Mouse (Mus musculus) hindbrain, embryonic 10.5 days (tissue): ENCODE data around the gene Ssr2. TPM values are rescaled to one million over a fixed set of nuclear protein-coding genes. Genes with fewer than 3 reads are reported as not detected.
A peak's percentile ranks its signal among the peaks of the same experiment; 100 is the strongest.

Experiments used
- DNase-seq: peaks from one replicate; pipeline ENCODE4 v3.0.0-alpha.2; 2017; ENCODE audit warnings: low spot score
- H3K27ac ChIP-seq: fragments of 300-500 bp; sonication (generic); 2 replicates; pipeline ENCODE4 v1.5.1; 2016; ENCODE audit warnings: mild to moderate bottlenecking, moderate library complexity
- H3K27me3 ChIP-seq: fragments of 300-500 bp; sonication (generic); 2 replicates; pipeline ENCODE4 v1.6.1; 2016; ENCODE audit warnings: mild to moderate bottlenecking; ENCODE audit not compliant: poor library complexity, insufficient read depth, severe bottlenecking
- H3K36me3 ChIP-seq: fragments of 300-500 bp; sonication (generic); 2 replicates; pipeline ENCODE4 v1.6.1; 2016; ENCODE audit warnings: mild to moderate bottlenecking, moderate library complexity
- H3K4me1 ChIP-seq: fragments of 300-500 bp; sonication (generic); replicated peaks from 2 replicates; pipeline ENCODE4 v1.6.1; 2016; ENCODE audit warnings: mild to moderate bottlenecking
- H3K4me3 ChIP-seq: fragments of 300-500 bp; sonication (generic); 2 replicates; pipeline ENCODE4 v1.5.1; 2016; ENCODE audit warnings: mild to moderate bottlenecking, moderate library complexity
- H3K9me3 ChIP-seq: fragments of 300-500 bp; sonication (generic); 2 replicates; pipeline ENCODE4 v1.6.1; 2016; ENCODE audit warnings: mild to moderate bottlenecking, moderate library complexity
- WGBS: fragments of 180-500 bp; shearing (Covaris S2); methylation state at CpG from one replicate; pipeline ENCODE4 v1.1.7; 2016; 5-methylcytosine and 5-hydroxymethylcytosine counted together
- polyA plus RNA-seq: library from polyadenylated mRNA; unstranded; fragments of >200 nt; fragmentation: Nextera tagmentation; extraction: Ambion mirVana; gene quantifications from 2 replicates; pipeline ENCODE4 v1.2.1, GENCODE M21; 2016

The Ssr2 gene
- polyA plus RNA-seq, 1 experiment from 2014 or later: 207 TPM

- no peaks in the 10 kb centered on the region for H3K9me3 ChIP-seq
- peak overlapping the region; percentile 7; the same call in 1 of the 2 replicates for H3K4me3 ChIP-seq
- H3K27me3 ChIP-seq: peaks cover 10% of the 10 kb centered on the region; the same call in 1 of the 2 replicates
- no peak for DNase-seq
- H3K27ac ChIP-seq: peak overlapping the region; percentile 41
- H3K4me1 ChIP-seq: peaks cover 68% of the 10 kb centered on the region
- peaks cover 6% of the 10 kb centered on the region; the same call in 1 of the 2 replicates for H3K36me3 ChIP-seq
- WGBS: 34% methylated on average over 9 of the region's 9 CpGs
Observed at GRCm38 (mm10) chr3:88619113-88620097, 43.7 kb downstream of the Ssr2 start.

GRCm38 (mm10) chr3:88620146-88620991 lies 44.7 kb downstream of the Ssr2 start:
- WGBS: 13% methylated on average over 15 of the region's 15 CpGs
- Histone ChIP-seq H3K27me3 (peaks cover 10% of the 10 kb centered on the region; the same call in 1 of the 2 replicates), H3K27ac (peak overlapping the region; percentile 99), H3K9me3 (no peaks in the 10 kb centered on the region), H3K36me3 (peaks cover 15% of the 10 kb centered on the region), H3K4me3 (peak overlapping the region; percentile 93), H3K4me1 (peaks cover 75% of the 10 kb centered on the region)
- no peak for DNase-seq

GRCm38 (mm10) chr3:88620992-88621536 lies 45.4 kb downstream of the Ssr2 start:
- whole genome bisulfite sequencing: under 1% methylated on average over 64 of the region's 64 CpGs
- Histone ChIP-seq H3K27ac (peak overlapping the region; percentile 99), H3K36me3 (peaks cover 21% of the 10 kb centered on the region), H3K4me3 (peak overlapping the region; percentile 93), H3K27me3 (peaks cover 10% of the 10 kb centered on the region; the same call in 1 of the 2 replicates), H3K9me3 (no peaks in the 10 kb centered on the region), H3K4me1 (peaks cover 77% of the 10 kb centered on the region)
- DNase-seq: peak; percentile 84

GRCm38 (mm10) chr3:88621537-88622112 lies 45.9 kb downstream of the Ssr2 start:
- peak overlapping the region; percentile 93 for H3K4me3 ChIP-seq
- WGBS: under 1% methylated on average over 36 of the region's 36 CpGs
- H3K27me3 ChIP-seq: peaks cover 10% of the 10 kb centered on the region; the same call in 1 of the 2 replicates
- no peaks in the 10 kb centered on the region for H3K9me3 ChIP-seq
- peaks cover 77% of the 10 kb centered on the region for H3K4me1 ChIP-seq
- H3K36me3 ChIP-seq: peaks cover 26% of the 10 kb centered on the region
- peak; percentile 76 for DNase-seq
- H3K27ac ChIP-seq: peak overlapping the region; percentile 99

- Histone ChIP-seq H3K36me3 (peaks cover 31% of the 10 kb centered on the region), H3K9me3 (no peaks in the 10 kb centered on the region), H3K4me3 (peak overlapping the region; percentile 93), H3K27ac (peak overlapping the region; percentile 99), H3K4me1 (peaks cover 82% of the 10 kb centered on the region), H3K27me3 (0 out of 2 replicates have a peak, but pooled peaks cover 6% of the 10 kb centered on the region)
- under 1% methylated on average over 24 of the region's 24 CpGs for WGBS
- DNase-seq: peak; percentile 57
Observed at GRCm38 (mm10) chr3:88622113-88622940, 46.7 kb downstream of the Ssr2 start.

GRCm38 (mm10) chr3:88622941-88623345 lies 47.3 kb downstream of the Ssr2 start:
- peak overlapping the region; percentile 99 for H3K27ac ChIP-seq
- H3K4me3 ChIP-seq: peak overlapping the region; percentile 93
- WGBS: 0% methylated on average over 6 of the region's 6 CpGs
- H3K9me3 ChIP-seq: no peaks in the 10 kb centered on the region
- H3K4me1 ChIP-seq: peaks cover 82% of the 10 kb centered on the region
- H3K27me3 ChIP-seq: 0 out of 2 replicates have a peak, but pooled peaks cover 1% of the 10 kb centered on the region
- H3K36me3 ChIP-seq: peaks cover 37% of the 10 kb centered on the region
- no peak for DNase-seq

GRCm38 (mm10) chr3:88623346-88624135 lies 47.9 kb downstream of the Ssr2 start:
- Histone ChIP-seq H3K4me1 (peaks cover 80% of the 10 kb centered on the region), H3K9me3 (no peaks in the 10 kb centered on the region), H3K4me3 (peak overlapping the region; percentile 93), H3K27me3 (no peaks in the 10 kb centered on the region), H3K27ac (peak overlapping the region; percentile 99), H3K36me3 (peaks cover 43% of the 10 kb centered on the region)
- 3% methylated on average over 15 of the region's 15 CpGs for WGBS
- DNase-seq: peak; percentile 58

GRCm38 (mm10) chr3:88624324-88624723 lies 48.6 kb downstream of the Ssr2 start:
- peak overlapping the region; percentile 99 for H3K27ac ChIP-seq
- no peaks in the 10 kb centered on the region for H3K27me3 ChIP-seq
- H3K4me3 ChIP-seq: peak overlapping the region; percentile 93
- H3K9me3 ChIP-seq: no peaks in the 10 kb centered on the region
- peaks cover 51% of the 10 kb centered on the region for H3K36me3 ChIP-seq
- 31% methylated on average over 4 of the region's 4 CpGs for WGBS
- peaks cover 85% of the 10 kb centered on the region for H3K4me1 ChIP-seq
- DNase-seq: no peak

GRCm38 (mm10) chr3:88624951-88625350 lies 49.3 kb downstream of the Ssr2 start:
- no peaks in the 10 kb centered on the region for H3K9me3 ChIP-seq
- H3K4me3 ChIP-seq: peak overlapping the region; percentile 93
- 49% methylated on average over 2 of the region's 2 CpGs for WGBS
- H3K27ac ChIP-seq: peak overlapping the region; percentile 99
- peaks cover 83% of the 10 kb centered on the region for H3K4me1 ChIP-seq
- DNase-seq: no peak
- H3K36me3 ChIP-seq: peaks cover 57% of the 10 kb centered on the region
- H3K27me3 ChIP-seq: no peaks in the 10 kb centered on the region

GRCm38 (mm10) chr3:88625531-88625930 lies 49.9 kb downstream of the Ssr2 start:
- Histone ChIP-seq H3K36me3 (peaks cover 63% of the 10 kb centered on the region), H3K4me3 (0 out of 2 replicates have a peak overlapping the region, but pooled peaks have one; percentile 7), H3K4me1 (peaks cover 82% of the 10 kb centered on the region), H3K9me3 (no peaks in the 10 kb centered on the region), H3K27ac (peak overlapping the region; percentile 99), H3K27me3 (no peaks in the 10 kb centered on the region)
- DNase-seq: no peak
- WGBS: 90% methylated on average over 7 of the region's 7 CpGs

GRCm38 (mm10) chr3:88626316-88626715 lies 50.6 kb downstream of the Ssr2 start:
- Histone ChIP-seq H3K27ac (peak overlapping the region; percentile 50), H3K9me3 (no peaks in the 10 kb centered on the region), H3K4me3 (no peak overlapping the region), H3K27me3 (no peaks in the 10 kb centered on the region), H3K36me3 (peaks cover 67% of the 10 kb centered on the region), H3K4me1 (peaks cover 75% of the 10 kb centered on the region)
- 75% methylated on average over 7 of the region's 7 CpGs for WGBS
- no peak for DNase-seq
